Mouse (Mus musculus): ENCODE data around the gene Sft2d2.

GRCm38 (mm10) chr1:165229577-165229976, 35.3 kb upstream of the Sft2d2 start:
- TF ChIP-seq CTCF (IDR thresholded peaks at IDR 0.05; ENCODE audit: control insufficient read depth, insufficient read depth, insufficient read length) (no peak), MYOG (IDR thresholded peaks at IDR 0.05; ENCODE audit: control insufficient read depth, extremely low read depth, insufficient read length) (no peak)

All from C2C12 (cell line).